Mouse (Mus musculus): ENCODE data around the gene Prkcz. TPM values are rescaled to one million over a fixed set of nuclear protein-coding genes. Genes with fewer than 3 reads are reported as not detected.

Gene Prkcz
- total and polyA plus RNA-seq, 3 experiments = 0.16 to 11.8 (median 1.6) TPM

- peaks cover 0 to 11% of the 10 kb centered on the region in 2 experiments for H3K36me3 ChIP-seq (replicated peaks in 1 of 2; ENCODE audit: control insufficient read depth in 1 of 2, insufficient read depth in 1 of 2, low read length in 1 of 2)
- H3K4me2 ChIP-seq (ENCODE audit: insufficient read depth, low read depth, poor library complexity, severe bottlenecking) = peak within 1 kb of the TSS; percentile 81
- in situ Hi-C loops (cut with MboI; ENCODE audit: low pct_ligation_motif_present, low pct_unique_long_range_greater_than_20kb, low sequenced_read_pairs) = no loop called here
- H3K9ac ChIP-seq (ENCODE audit: insufficient read depth, low read depth) = peak within 1 kb of the TSS; percentile 35
- no peaks in the 10 kb centered on the region for H3K9me3 ChIP-seq (replicated peaks; ENCODE audit: low read length)
- TF ChIP-seq JUN (IDR thresholded peaks at IDR 0.05; ENCODE audit: insufficient read depth, low read depth, low read length) = no peak
- TF ChIP-seq MAZ (IDR thresholded peaks at IDR 0.05; ENCODE audit: low read depth, low read length) = no peak
- TF ChIP-seq IRF4 (IDR thresholded peaks at IDR 0.05; ENCODE audit: low read depth, low read length) = no peak
- no peak for TF ChIP-seq RCOR1 (conservative IDR thresholded peaks at IDR 0.05; ENCODE audit: low read depth, low read length)
- TF ChIP-seq CHD1 (IDR thresholded peaks at IDR 0.05; ENCODE audit: low read depth, low read length) = no peak
- no peak for TF ChIP-seq ZMIZ1 (IDR thresholded peaks at IDR 0.05; ENCODE audit: low read depth, low read length)
- no peak for TF ChIP-seq MXI1 (IDR thresholded peaks at IDR 0.05; ENCODE audit: low read depth, low read length)
- no peak for TF ChIP-seq JUND (conservative IDR thresholded peaks at IDR 0.05; ENCODE audit: low read depth, low read length)
- TF ChIP-seq BHLHE40 (IDR thresholded peaks at IDR 0.05; ENCODE audit: low read depth, low read length) = no peak
- TF ChIP-seq E2F4 (IDR thresholded peaks at IDR 0.05; ENCODE audit: insufficient replicate concordance, low read depth, low read length) = no peak
- TF ChIP-seq USF2 (conservative IDR thresholded peaks at IDR 0.05; ENCODE audit: low read depth, low read length) = no peak
- no peak for TF ChIP-seq ZKSCAN1 (IDR thresholded peaks at IDR 0.05; ENCODE audit: borderline replicate concordance, low read depth, low read length)
- no peak for TF ChIP-seq SMC3 (IDR thresholded peaks at IDR 0.05; ENCODE audit: low read depth, low read length)
- TF ChIP-seq PAX5 (IDR thresholded peaks at IDR 0.05; ENCODE audit: low read length) = no peak
- TF ChIP-seq TBP (conservative IDR thresholded peaks at IDR 0.05; ENCODE audit: low read depth, low read length) = no peak
- no peak for TF ChIP-seq RAD21 (IDR thresholded peaks at IDR 0.05; ENCODE audit: low read depth, low read length)
- H3K4me3 ChIP-seq (replicated peaks in 1 of 3; ENCODE audit: low read depth in 2 of 3, low read length in 2 of 3, poor library complexity in 1 of 3) = peak within 1 kb of the TSS; percentile 80 to 92 (median 84)
- no peak for DNase-seq (ENCODE audit: extremely low read depth)
- H3K4me1 ChIP-seq (ENCODE audit: control insufficient read depth in 1 of 2, insufficient read depth in 2 of 2) = peaks cover 18 to 34% of the 10 kb centered on the region in 2 experiments
- dilution Hi-C loops (cut with MboI; ENCODE audit: extremely low pct_ligation_motif_present, extremely low pct_unique_long_range_greater_than_20kb, low sequenced_read_pairs) = no loop called here
- peaks cover 38% of the 10 kb centered on the region for H3K27me3 ChIP-seq (replicated peaks)
- H3K27ac ChIP-seq (ENCODE audit: insufficient read depth, low read depth) = peak within 1 kb of the TSS; percentile 54
- peaks cover 48% of the 10 kb centered on the region for H3K79me2 ChIP-seq (replicated peaks; ENCODE audit: control insufficient read depth, extremely low read depth, insufficient read depth, poor library complexity, severe bottlenecking)
These were observed 138.7 kb downstream of the Prkcz start, which contains the start of gene Ski for GRCm38 (mm10) chr4:155222552-155222840. TSS of gene Ski (minus strand) at chr4:155222592.

- peaks cover 54% of the 10 kb centered on the region for H3K79me2 ChIP-seq (replicated peaks; ENCODE audit: control insufficient read depth, extremely low read depth, insufficient read depth, poor library complexity, severe bottlenecking)
- dilution Hi-C loops (cut with MboI; ENCODE audit: extremely low pct_ligation_motif_present, extremely low pct_unique_long_range_greater_than_20kb, low sequenced_read_pairs) = no loop called here
- H3K36me3 ChIP-seq (replicated peaks in 1 of 2; ENCODE audit: control insufficient read depth in 1 of 2, insufficient read depth in 1 of 2, low read length in 1 of 2) = peaks cover 0 to 14% of the 10 kb centered on the region in 2 experiments
- no peaks in the 10 kb centered on the region for H3K9me3 ChIP-seq (replicated peaks; ENCODE audit: low read length)
- DNase-seq (ENCODE audit: extremely low read depth) = no peak
- in situ Hi-C loops (cut with MboI; ENCODE audit: low pct_ligation_motif_present, low pct_unique_long_range_greater_than_20kb, low sequenced_read_pairs) = no loop called here
- no peak overlapping the region; the same call in 1 of the 2 replicates for H3K27ac ChIP-seq (ENCODE audit: insufficient read depth, low read depth)
- peak overlapping the region; percentile 35 for H3K9ac ChIP-seq (ENCODE audit: insufficient read depth, low read depth)
- peaks cover 20 to 40% of the 10 kb centered on the region in 2 experiments for H3K4me1 ChIP-seq (ENCODE audit: control insufficient read depth in 1 of 2, insufficient read depth in 2 of 2)
- H3K4me2 ChIP-seq (ENCODE audit: insufficient read depth, low read depth, poor library complexity, severe bottlenecking) = peak overlapping the region; percentile 81
- H3K4me3 ChIP-seq (replicated peaks in 1 of 3; ENCODE audit: low read depth in 2 of 3, low read length in 2 of 3, poor library complexity in 1 of 3) = peak overlapping the region; percentile 80 to 92 (median 84)
- peak; percentile 50; the same call in 1 of the 2 replicates for TF ChIP-seq SIN3A (IDR thresholded peaks at IDR 0.05; ENCODE audit: low read length)
- TF ChIP-seq UBTF (IDR thresholded peaks at IDR 0.05; ENCODE audit: low read depth, low read length) = peak; percentile 63; the same call in 1 of the 2 replicates
- TF ChIP-seq IRF4 (IDR thresholded peaks at IDR 0.05; ENCODE audit: low read depth, low read length) = no peak
- no peak for TF ChIP-seq PAX5 (IDR thresholded peaks at IDR 0.05; ENCODE audit: low read length)
- peaks cover 33% of the 10 kb centered on the region for H3K27me3 ChIP-seq (replicated peaks)
These were observed 139.3 kb downstream of the Prkcz start for GRCm38 (mm10) chr4:155221599-155222551.
